Comparison of ENCODE assay signal across 9 mouse cellular contexts in genomic region chr3:79416944-79417680, GRCm38 (mm10).
DNase-seq lines count a peak whose midpoint lies in the region; ATAC-seq and TF ChIP-seq lines count a peak whose summit lies in the region.
"Had no signal": no experiment of that assay in that cellular context is flagged by ENCODE, and none has a peak within 500 bp of the region (broad histone marks: within the 10 kb centered on the region; RNA-seq: fewer than 3 reads in every experiment).

No protein-coding gene starts in this region.

- DNase-seq in ZHBTc4 (ENCODE audit: low read depth, low spot score): peak; percentile 85
- DNase-seq in midbrain, postnatal 0 days (ENCODE audit: low spot score): peak; percentile 23
- no peak for DNase-seq in stomach, postnatal 0 days (ENCODE audit: low spot score)
- DNase-seq in adrenal gland, postnatal 36 days: no peak
- DNase-seq in gastrocnemius, postnatal 36 days: no peak

- H3K4me3 ChIP-seq in embryonic facial prominence, embryonic 13.5 days: no peak overlapping the region
- no peak overlapping the region for H3K4me3 ChIP-seq in hindbrain, embryonic 13.5 days
- no peak overlapping the region for H3K4me3 ChIP-seq in midbrain, postnatal 0 days (ENCODE audit: low read depth, low read length)
- H3K4me3 ChIP-seq in stomach, postnatal 0 days (ENCODE audit: low read depth, low read length): no peak overlapping the region

- intact Hi-C loops in gastrocnemius, postnatal 36 days (cut with DNase I): no loop called here

- H3K4me2 ChIP-seq in embryonic facial prominence, embryonic 13.5 days: no peak overlapping the region
- H3K4me2 ChIP-seq in hindbrain, embryonic 13.5 days: 0 out of 2 replicates have a peak overlapping the region, but pooled peaks have one; percentile 15
- H3K4me2 ChIP-seq in midbrain, postnatal 0 days (ENCODE audit: low read depth, low read length, poor library complexity, severe bottlenecking): no peak overlapping the region
- no peak overlapping the region for H3K4me2 ChIP-seq in stomach, postnatal 0 days (replicated peaks; ENCODE audit: low read depth)

- H3K9me3 ChIP-seq in embryonic facial prominence, embryonic 13.5 days: no peaks in the 10 kb centered on the region
- no peaks in the 10 kb centered on the region for H3K9me3 ChIP-seq in hindbrain, embryonic 13.5 days
- no peaks in the 10 kb centered on the region for H3K9me3 ChIP-seq in midbrain, postnatal 0 days (ENCODE audit: low read length)
- H3K9me3 ChIP-seq in stomach, postnatal 0 days (ENCODE audit: control insufficient read depth, low read length): no peaks in the 10 kb centered on the region

- no peak for TF ChIP-seq EP300 in stomach, postnatal 0 days (optimal IDR thresholded peaks at IDR 0.05)

- TF ChIP-seq CTCF in midbrain, postnatal 0 days (IDR thresholded peaks at IDR 0.05): peak; percentile 19; the same call in 1 of the 2 replicates
- no peak for TF ChIP-seq CTCF in stomach, postnatal 0 days (IDR thresholded peaks at IDR 0.05; ENCODE audit: low read depth)

- no peaks in the 10 kb centered on the region for H3K36me3 ChIP-seq in embryonic facial prominence, embryonic 13.5 days
- no peaks in the 10 kb centered on the region for H3K36me3 ChIP-seq in hindbrain, embryonic 13.5 days
- H3K36me3 ChIP-seq in midbrain, postnatal 0 days (ENCODE audit: insufficient read depth, low read length): no peaks in the 10 kb centered on the region
- no peaks in the 10 kb centered on the region for H3K36me3 ChIP-seq in stomach, postnatal 0 days (ENCODE audit: control insufficient read depth, insufficient read depth, low read length)

- H3K4me1 ChIP-seq in embryonic facial prominence, embryonic 13.5 days: peaks cover 7% of the 10 kb centered on the region
- peaks cover 7% of the 10 kb centered on the region for H3K4me1 ChIP-seq in hindbrain, embryonic 13.5 days (replicated peaks)
- H3K4me1 ChIP-seq in midbrain, postnatal 0 days (ENCODE audit: insufficient read depth, low read length): 0 out of 2 replicates have a peak, but pooled peaks cover 4% of the 10 kb centered on the region
- no peaks in the 10 kb centered on the region for H3K4me1 ChIP-seq in stomach, postnatal 0 days (replicated peaks; ENCODE audit: control insufficient read depth, insufficient read depth)

- H3K27ac ChIP-seq in embryonic facial prominence, embryonic 13.5 days: peak overlapping the region; percentile 40; the same call in 1 of the 2 replicates
- H3K27ac ChIP-seq in hindbrain, embryonic 13.5 days: peak overlapping the region; percentile 79
- peak overlapping the region; percentile 28; the same call in 1 of the 2 replicates for H3K27ac ChIP-seq in midbrain, postnatal 0 days (ENCODE audit: low read depth, low read length)
- H3K27ac ChIP-seq in stomach, postnatal 0 days (replicated peaks): no peak overlapping the region
- H3K27ac ChIP-seq: liver, embryonic 14.5 days had no signal

- no peak overlapping the region for H3K9ac ChIP-seq in embryonic facial prominence, embryonic 13.5 days
- no peak overlapping the region for H3K9ac ChIP-seq in hindbrain, embryonic 13.5 days
- no peak overlapping the region for H3K9ac ChIP-seq in midbrain, postnatal 0 days (replicated peaks; ENCODE audit: low read length, poor library complexity, severe bottlenecking)
- no peak overlapping the region for H3K9ac ChIP-seq in stomach, postnatal 0 days (ENCODE audit: low read length)
- H3K9ac ChIP-seq: liver, embryonic 14.5 days had no signal

- H3K27me3 ChIP-seq in embryonic facial prominence, embryonic 13.5 days: no peaks in the 10 kb centered on the region
- H3K27me3 ChIP-seq in hindbrain, embryonic 13.5 days: no peaks in the 10 kb centered on the region
- no peaks in the 10 kb centered on the region for H3K27me3 ChIP-seq in midbrain, postnatal 0 days (ENCODE audit: insufficient read depth, low read length)
- no peaks in the 10 kb centered on the region for H3K27me3 ChIP-seq in stomach, postnatal 0 days (ENCODE audit: control insufficient read depth, insufficient read depth, low read length)

- no peak for ATAC-seq in embryonic facial prominence, embryonic 13.5 days (ENCODE audit: insufficient number of reproducible peaks, insufficient read depth, low FRiP score, low TSS enrichment, low read depth)
- peak; percentile 88 for ATAC-seq in hindbrain, embryonic 13.5 days (ENCODE audit: low FRiP score)
- ATAC-seq in midbrain, postnatal 0 days (ENCODE audit: low FRiP score): peak; percentile 44; the same call in 1 of the 2 replicates
- ATAC-seq in stomach, postnatal 0 days (ENCODE audit: low FRiP score, low TSS enrichment): no peak
- ATAC-seq: intestine, postnatal 0 days had no signal

- 24% methylated on average over 4 of the region's 4 CpGs for WGBS in embryonic facial prominence, embryonic 13.5 days
- 15% methylated on average over 4 of the region's 4 CpGs for WGBS in hindbrain, embryonic 13.5 days
- WGBS in midbrain, postnatal 0 days: 17% methylated on average over 4 of the region's 4 CpGs
- WGBS in stomach, postnatal 0 days: 74% methylated on average over 4 of the region's 4 CpGs

Comparison
In these comparisons a context has a peak if more than half of its experiments do, and no peak if none do; other contexts are left out.
1. DNase-seq: peak in ZHBTc4 (single experiment) and midbrain, postnatal 0 days (single experiment); none in stomach, postnatal 0 days (single experiment), adrenal gland, postnatal 36 days (0 of 2) and gastrocnemius, postnatal 36 days (0 of 2).
2. ATAC-seq: peak in hindbrain, embryonic 13.5 days (single experiment) and midbrain, postnatal 0 days (single experiment); none in embryonic facial prominence, embryonic 13.5 days (single experiment) and stomach, postnatal 0 days (single experiment).